Mouse (Mus musculus): ENCODE data around the gene Nxph1. TPM values are rescaled to one million over a fixed set of nuclear protein-coding genes. Genes with fewer than 3 reads are reported as not detected.
A peak's percentile ranks its signal among the peaks of the same experiment; 100 is the strongest.

Gene Nxph1
- total RNA-seq, 2 experiments from 2014 or later: 37.1 to 38.0 TPM

DNA sequence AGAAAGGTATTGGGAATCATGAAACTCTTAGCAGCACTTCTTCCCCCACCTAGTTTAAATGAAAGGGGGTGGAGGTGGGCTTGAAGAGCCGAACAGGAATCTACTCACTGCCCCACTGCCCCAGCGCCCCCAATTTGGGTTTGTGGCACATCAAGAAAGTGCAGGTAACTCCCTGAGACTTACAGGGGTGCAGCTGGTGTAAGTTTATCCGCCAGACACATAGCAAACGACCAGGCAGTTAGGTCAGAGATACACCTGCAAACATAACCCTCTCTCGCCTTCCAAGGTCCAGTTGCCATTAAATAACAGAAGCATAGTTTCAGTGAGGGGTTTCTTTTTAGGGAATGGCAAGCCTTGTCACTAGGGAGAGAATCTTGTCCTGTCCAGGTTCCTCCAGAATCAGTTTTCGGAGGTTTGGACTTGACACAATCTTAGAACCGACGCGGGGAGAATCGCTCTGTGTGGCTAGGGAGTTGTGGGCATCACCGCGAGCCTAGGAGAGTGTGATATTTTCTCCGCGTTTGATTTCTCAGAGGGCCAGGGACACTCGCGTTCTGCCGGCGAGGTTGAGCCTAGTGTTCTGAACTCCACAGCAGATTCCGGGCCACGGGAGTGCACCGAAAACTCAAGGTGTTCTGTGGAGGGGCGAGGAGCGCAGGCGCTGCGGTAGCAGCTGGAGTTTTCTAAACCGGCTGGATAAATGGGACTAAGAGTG lies 2.5 kb downstream of the Nxph1 start:
- no peak for TF ChIP-seq CTCF (conservative IDR thresholded peaks at IDR 0.05)
- no peak for DNase-seq (ENCODE audit: low spot score in 2 of 2)
- H3K27ac ChIP-seq: no peak overlapping the region
- peak overlapping the region; percentile 39 for H3K4me3 ChIP-seq

DNA sequence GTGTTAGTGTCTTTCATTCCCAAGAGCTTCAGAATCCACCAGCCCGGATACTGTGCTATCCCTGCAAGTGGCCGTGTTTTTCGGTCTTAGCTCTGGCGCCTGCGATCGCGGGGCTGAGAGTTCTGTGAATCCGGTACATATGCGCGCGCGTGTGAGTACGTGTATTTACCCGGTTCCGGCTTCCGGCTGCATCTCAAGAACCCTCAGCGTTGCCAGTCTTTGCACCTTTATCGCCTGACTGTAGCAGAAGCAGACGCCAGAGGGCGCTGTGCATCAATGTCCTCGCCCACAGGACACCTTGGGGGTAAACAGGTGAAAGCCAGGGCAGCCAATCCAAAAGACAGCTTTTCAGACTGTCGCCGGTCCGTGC lies 3.1 kb downstream of the Nxph1 start:
- Histone ChIP-seq H3K4me3 (peak overlapping the region; percentile 39), H3K27ac (no peak overlapping the region)
- DNase-seq (ENCODE audit: low spot score in 2 of 2): peak in 1 of 2 experiments; percentile 68
- peak; percentile 84 for TF ChIP-seq CTCF (conservative IDR thresholded peaks at IDR 0.05)

DNA sequence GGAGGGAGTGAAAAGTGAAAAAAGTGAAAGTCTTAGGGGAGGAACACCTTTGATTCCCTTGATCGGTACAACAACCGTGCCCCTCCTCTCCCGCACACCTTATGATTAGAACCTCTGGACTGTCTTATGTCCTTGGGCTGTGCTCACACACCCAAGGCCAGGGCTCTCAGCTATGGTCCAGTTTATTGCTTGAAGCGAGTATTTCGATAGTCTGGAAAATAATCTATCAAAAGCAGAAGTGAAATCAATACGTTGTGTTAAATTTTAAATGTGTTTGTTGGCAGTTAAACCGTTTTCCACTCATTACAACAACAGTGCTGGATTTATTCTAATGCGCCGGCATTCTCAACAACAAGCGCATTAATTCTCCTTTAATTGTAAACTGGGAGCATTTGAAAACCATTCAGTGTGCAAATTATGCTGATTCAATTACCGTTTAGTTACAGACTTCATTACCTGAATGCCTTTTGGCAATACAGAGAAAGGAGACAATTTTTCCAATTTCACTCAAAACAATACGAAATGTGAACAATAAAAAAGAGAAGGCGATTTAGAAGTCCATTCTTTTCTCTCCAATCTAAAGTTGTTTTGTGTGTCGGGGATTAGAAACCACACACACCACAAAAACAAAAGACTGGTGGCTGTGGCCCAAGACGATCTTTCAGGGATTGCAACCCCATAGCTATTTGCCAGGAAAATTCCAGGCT lies 3.8 kb downstream of the Nxph1 start:
- no peak for DNase-seq (ENCODE audit: low spot score in 2 of 2)
- H3K4me3 ChIP-seq: peak overlapping the region; percentile 39
- no peak for TF ChIP-seq CTCF (conservative IDR thresholded peaks at IDR 0.05)
- H3K27ac ChIP-seq: no peak overlapping the region

DNA sequence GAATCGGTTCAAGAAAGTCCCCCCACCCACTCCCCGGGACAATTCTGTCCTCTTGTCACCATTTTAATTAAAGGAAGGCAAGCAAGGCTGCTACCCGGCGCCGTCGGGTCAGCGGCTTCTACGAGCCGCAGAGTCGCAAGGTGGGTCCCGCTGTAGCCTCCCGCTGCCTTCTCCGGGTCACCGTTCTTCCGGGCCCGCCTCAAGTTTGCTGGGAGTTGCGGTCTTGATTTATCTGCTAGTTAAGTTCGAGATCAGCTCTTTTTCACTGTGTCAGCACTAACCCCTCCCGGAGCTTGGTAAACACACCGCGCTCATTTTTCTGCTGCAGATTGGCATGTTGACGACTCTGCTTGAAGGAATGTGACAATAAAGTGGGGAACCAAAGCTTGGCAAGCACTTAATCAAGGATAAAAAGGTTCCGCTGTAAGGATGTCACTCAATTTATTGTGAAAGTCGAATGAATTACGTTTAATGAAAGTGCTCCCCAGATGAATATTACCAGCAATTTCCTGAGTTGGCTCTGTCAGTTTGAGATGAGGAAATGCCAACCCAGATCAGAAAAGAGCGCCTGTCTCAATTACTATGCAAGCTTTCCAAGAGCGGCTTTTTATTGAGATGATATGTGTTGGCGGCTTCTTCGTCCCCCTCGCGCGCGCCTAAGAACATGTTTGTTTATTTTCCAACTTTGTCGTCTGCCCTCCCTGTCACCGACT lies 7.7 kb downstream of the Nxph1 start:
- H3K27ac ChIP-seq: no peak overlapping the region

DNA sequence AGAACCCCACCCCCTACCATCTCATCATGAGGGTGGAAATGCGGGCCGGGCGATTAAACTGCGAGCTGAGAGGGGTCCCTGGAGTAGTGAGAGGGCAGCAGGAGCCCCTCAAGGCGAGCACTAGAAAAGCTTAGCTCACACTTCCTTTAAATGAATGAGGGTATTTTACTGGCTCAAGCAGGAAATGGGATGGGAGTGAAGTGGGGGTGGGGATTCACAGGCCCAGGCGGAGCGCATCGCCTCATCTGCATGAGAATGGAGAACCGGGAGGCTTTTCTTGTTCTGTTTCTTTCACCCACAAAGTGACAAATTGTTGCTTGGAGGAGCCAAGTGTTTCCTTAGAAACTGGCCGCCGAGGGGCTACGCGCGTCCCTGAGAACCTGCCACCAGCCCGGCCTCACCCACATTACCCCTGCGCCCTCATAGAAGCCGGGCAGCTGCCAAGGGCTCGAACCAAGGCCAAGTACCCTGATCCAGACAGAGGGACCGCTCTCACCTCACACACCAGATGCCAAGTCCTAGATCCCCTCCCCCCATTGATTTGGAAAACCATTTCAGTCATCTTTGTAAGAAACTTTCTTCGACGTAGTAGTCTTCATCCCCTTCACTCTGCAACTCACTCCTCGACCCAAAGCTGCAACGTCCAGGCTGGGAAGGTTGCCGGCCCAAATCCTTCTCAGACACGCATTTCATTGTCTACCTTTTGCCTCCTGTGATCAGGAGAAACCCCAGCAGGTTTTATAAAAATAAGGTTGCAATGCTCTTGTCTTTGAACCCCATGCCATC lies 8.7 kb downstream of the Nxph1 start:
- no peak overlapping the region for H3K27ac ChIP-seq
- peak overlapping the region; percentile 13; the same call in 1 of the 2 replicates for H3K4me3 ChIP-seq
- DNase-seq (ENCODE audit: low spot score in 2 of 2): no peak
- TF ChIP-seq CTCF (conservative IDR thresholded peaks at IDR 0.05): no peak

More for the DNA sequence above, 7.7 kb downstream of the Nxph1 start:
- TF ChIP-seq CTCF (conservative IDR thresholded peaks at IDR 0.05): no peak
- H3K4me3 ChIP-seq: peak overlapping the region; percentile 22; the same call in 1 of the 2 replicates
- DNase-seq (ENCODE audit: low spot score in 2 of 2): no peak

DNA sequence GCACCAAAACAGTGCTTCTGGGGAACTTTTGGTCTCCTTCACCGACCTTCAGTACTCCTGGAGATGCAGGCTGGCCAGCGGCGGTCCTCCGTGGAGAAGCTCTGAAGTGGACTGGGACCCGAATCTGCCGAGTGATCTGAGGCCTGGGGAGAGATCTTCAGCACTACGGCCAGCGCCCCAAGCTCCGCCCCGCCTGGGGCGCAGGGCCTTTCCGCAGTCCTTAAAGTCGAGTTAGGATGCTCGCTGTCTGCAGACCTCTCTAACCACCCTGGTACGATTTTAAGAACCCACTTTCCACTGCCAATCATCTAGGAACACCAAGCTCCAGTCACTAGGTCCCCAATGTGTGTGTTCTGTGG lies 9.3 kb downstream of the Nxph1 start:
- DNase-seq (ENCODE audit: low spot score in 2 of 2): no peak
- H3K4me3 ChIP-seq: peak overlapping the region; percentile 20; the same call in 1 of the 2 replicates
- no peak for TF ChIP-seq CTCF (conservative IDR thresholded peaks at IDR 0.05)
- H3K27ac ChIP-seq: no peak overlapping the region

DNA sequence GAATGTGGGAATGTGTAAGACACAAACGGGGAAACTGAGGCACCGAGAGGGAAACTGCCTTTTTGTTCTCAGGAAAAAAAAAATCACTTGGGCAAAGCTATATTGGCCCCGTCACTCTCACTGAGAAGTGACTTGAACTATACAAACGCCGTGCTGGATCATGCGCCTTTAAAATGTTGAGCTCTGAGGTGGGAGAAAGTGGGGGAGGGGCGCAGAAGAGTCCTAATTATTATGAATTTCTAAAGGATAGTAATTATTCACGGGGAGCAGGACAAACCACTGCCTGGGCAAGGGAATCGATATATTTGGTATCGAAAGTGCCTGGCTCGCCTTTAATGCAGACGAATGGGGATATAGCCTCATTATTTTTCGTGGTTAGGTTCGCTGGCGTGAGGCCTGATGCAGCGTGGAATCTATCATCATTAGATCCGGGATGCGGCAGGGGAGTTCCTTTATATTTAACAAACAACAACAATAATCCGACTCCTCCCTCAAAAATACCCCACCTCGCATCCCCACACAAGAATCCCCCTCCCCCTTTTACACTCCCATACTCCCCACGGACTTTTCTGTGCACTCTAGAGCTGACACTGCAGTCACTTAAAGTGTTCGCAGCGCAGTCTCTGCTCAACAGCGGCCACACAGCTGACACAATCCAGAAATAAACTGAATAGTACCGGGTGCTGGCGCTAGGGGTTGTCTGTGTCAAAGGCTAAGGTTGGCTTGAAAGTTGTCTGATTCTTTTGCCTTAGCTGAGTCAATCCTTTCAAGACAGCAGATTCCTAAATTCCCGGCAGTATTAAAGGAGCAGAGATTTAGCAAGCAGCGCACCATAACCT lies 10.1 kb downstream of the Nxph1 start:
- TF ChIP-seq CTCF (conservative IDR thresholded peaks at IDR 0.05): peak; percentile 69
- no peak overlapping the region for H3K27ac ChIP-seq
- peak overlapping the region; percentile 20 for H3K4me3 ChIP-seq
- DNase-seq (ENCODE audit: low spot score in 2 of 2): no peak

DNA sequence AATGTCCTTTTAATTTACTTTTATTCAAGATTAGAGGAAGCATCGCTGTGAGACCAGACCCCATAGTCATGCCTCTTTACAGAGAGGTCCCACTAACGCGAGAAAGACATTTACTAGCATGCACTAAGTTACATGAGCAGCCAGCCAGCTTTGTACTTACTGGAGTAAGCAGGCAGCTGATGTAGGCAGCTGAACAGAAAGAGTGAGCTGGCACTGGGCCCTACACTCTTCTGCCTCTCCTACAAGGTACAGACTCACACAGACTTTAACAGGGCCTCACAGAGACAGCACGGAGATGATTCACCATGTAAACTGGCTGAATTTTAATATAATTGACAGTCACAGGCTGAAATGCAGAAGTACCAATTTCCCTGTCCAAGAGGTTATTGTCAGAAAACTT lies 11.6 kb downstream of the Nxph1 start:
- no peak overlapping the region for H3K27ac ChIP-seq
- no peak for DNase-seq (ENCODE audit: low spot score in 2 of 2)
- H3K4me3 ChIP-seq: no peak overlapping the region
- no peak for TF ChIP-seq CTCF (conservative IDR thresholded peaks at IDR 0.05)

DNA sequence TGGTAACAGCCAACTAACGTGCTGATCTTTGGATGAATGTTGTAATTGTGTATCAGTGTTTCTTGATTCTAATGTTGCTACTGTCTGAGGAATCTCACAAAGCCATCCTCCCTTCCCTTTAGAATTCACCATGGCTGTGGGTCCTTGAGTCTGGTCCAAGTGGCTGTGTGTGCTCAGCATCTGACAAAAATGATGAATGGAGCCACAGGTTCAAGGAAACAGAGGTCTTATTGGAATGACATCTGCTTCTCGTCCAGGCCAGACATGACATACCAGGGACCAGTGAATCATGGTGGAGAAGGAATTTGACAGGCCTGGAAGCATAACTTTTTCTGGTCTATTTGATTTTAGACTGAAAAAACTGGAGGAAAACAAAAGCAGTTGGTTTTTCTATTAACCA lies 22.3 kb downstream of the Nxph1 start:
- DNase-seq (ENCODE audit: low spot score in 2 of 2): no peak
- TF ChIP-seq CTCF (conservative IDR thresholded peaks at IDR 0.05): no peak
- Histone ChIP-seq H3K27ac (no peak overlapping the region), H3K4me3 (no peak overlapping the region)

DNA sequence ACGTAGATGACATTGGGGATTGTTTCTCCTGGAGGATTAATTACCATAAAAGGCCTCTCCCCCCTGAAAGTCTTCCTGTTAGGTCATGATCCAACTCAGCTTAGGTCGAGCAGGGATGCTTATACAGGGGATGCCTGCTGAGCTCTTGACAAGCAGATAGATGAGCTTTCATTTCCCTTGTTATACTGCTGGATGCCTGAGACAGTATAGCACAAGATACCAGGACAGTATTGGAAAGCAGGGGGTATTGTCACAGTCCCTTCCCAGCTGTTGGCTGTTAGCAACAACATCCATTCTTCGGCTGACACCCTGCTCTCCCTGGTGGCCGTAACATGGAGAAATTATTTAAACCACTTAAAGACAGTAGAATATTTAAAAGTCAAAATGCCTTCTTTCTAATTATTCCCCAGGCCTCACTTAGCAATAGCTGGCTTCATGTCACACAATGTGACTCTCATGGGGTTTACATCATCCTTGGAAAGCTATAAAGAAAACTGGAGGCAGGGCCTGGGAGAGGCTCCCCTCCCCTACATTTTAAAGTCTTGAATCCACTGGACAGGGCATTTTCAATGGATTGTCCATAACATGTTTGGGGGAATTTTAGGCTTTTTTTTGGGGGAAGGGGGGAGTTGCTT lies 31.1 kb downstream of the Nxph1 start:
- no peak for DNase-seq (ENCODE audit: low spot score in 2 of 2)
- no peak for TF ChIP-seq CTCF (conservative IDR thresholded peaks at IDR 0.05)

DNA sequence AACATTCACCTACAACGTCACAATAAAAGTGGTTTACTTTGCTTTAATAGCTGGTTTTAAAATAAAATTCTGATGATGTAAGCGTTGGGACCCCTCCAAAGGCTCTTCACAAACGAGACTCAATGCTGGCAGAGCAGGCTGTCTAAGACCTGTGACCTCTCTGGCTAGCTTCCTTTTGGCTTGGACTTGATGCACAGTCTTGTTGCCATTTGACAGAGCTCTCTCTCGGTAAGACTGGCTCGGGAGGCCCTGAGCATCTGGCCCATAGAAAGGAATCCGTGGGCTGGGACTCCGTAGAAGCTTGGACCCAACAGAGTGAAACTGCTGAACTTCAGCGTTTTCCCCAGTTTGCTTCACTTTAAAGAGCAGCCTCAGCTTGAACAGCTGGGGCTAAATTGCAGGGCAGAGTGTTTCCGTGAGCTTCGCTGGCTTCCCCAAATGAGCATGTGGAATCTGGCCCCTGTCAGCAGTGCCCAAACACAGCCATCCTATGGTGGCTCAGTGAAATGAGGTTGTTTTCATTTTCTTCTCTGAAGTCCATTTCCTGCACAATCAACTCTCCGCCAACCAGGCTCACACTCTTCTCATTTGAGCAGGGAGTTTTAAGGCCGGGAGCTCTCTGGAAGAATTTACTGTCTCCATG lies 48.2 kb downstream of the Nxph1 start:
- no peak for DNase-seq (ENCODE audit: low spot score in 2 of 2)
- TF ChIP-seq CTCF (conservative IDR thresholded peaks at IDR 0.05): no peak
- no peak overlapping the region for H3K4me3 ChIP-seq
- H3K27ac ChIP-seq: no peak overlapping the region

More for the DNA sequence above, 31.1 kb downstream of the Nxph1 start:
- no peak overlapping the region for H3K27ac ChIP-seq
- H3K4me3 ChIP-seq: no peak overlapping the region

All from layer of hippocampus, adult 2 months (tissue).